Mouse (Mus musculus) right cerebral cortex, postnatal 10 days (tissue): ENCODE measurements at regions not wholly inside any gene's neighbourhood (a gene's known extent, or its start where the extent isn't known, plus 50 kb on each side); places are given as distances from the start of the nearest gene placed in this dataset.

Experiments used
- DNase-seq, 2 experiments: peaks; one replicate each; pipeline ENCODE4 v3.0.0; 2021; ENCODE audit warnings: low spot score in 2 of 2

GRCm38 (mm10) chr14:105841888-105842287, 54.7 kb downstream of the Spry2 start:
- no peak for DNase-seq

GRCm38 (mm10) chr14:105837533-105837932, 59.1 kb downstream of the Spry2 start:
- no peak for DNase-seq

- DNase-seq = no peak
Measured at GRCm38 (mm10) chr14:105830701-105831100, 65.9 kb downstream of the Spry2 start.

- DNase-seq = no peak
Measured at GRCm38 (mm10) chr14:105830301-105830700, 66.3 kb downstream of the Spry2 start.

- no peak for DNase-seq
Measured at GRCm38 (mm10) chr14:105823129-105823528, 73.5 kb downstream of the Spry2 start.

GRCm38 (mm10) chr14:105822653-105823052, 74.0 kb downstream of the Spry2 start:
- DNase-seq = no peak

GRCm38 (mm10) chr14:105819534-105819933, 77.1 kb downstream of the Spry2 start:
- DNase-seq = no peak

- DNase-seq = no peak
Measured at GRCm38 (mm10) chr14:105818841-105819240, 77.8 kb downstream of the Spry2 start.

GRCm38 (mm10) chr14:105817481-105817880, 79.1 kb downstream of the Spry2 start:
- DNase-seq = no peak

GRCm38 (mm10) chr14:105815827-105816226, 80.8 kb downstream of the Spry2 start:
- DNase-seq = no peak

GRCm38 (mm10) chr14:105815281-105815680, 81.3 kb downstream of the Spry2 start:
- no peak for DNase-seq

GRCm38 (mm10) chr14:105813661-105814060, 83.0 kb downstream of the Spry2 start:
- DNase-seq = no peak

GRCm38 (mm10) chr14:105813097-105813496, 83.5 kb downstream of the Spry2 start:
- DNase-seq = no peak

- DNase-seq = no peak
Measured at GRCm38 (mm10) chr14:105805762-105806161, 90.9 kb downstream of the Spry2 start.

GRCm38 (mm10) chr14:105805362-105805761, 91.3 kb downstream of the Spry2 start:
- DNase-seq = no peak

GRCm38 (mm10) chr14:105804761-105805160, 91.9 kb downstream of the Spry2 start:
- no peak for DNase-seq

- DNase-seq = no peak
Measured at GRCm38 (mm10) chr14:105803281-105803680, 93.3 kb downstream of the Spry2 start.

GRCm38 (mm10) chr14:105802529-105803280, 93.9 kb downstream of the Spry2 start:
- no peak for DNase-seq

- DNase-seq = no peak
Measured at GRCm38 (mm10) chr14:105800142-105800925, 96.3 kb downstream of the Spry2 start.

GRCm38 (mm10) chr14:105799401-105799861, 97.2 kb downstream of the Spry2 start:
- DNase-seq = no peak

- DNase-seq = no peak
Measured at GRCm38 (mm10) chr14:105793010-105793702, 103.5 kb downstream of the Spry2 start.

GRCm38 (mm10) chr14:105790441-105790840, 106.2 kb downstream of the Spry2 start:
- peak in 1 of 2 experiments; percentile 30 for DNase-seq
